In the genomic region with DNA sequence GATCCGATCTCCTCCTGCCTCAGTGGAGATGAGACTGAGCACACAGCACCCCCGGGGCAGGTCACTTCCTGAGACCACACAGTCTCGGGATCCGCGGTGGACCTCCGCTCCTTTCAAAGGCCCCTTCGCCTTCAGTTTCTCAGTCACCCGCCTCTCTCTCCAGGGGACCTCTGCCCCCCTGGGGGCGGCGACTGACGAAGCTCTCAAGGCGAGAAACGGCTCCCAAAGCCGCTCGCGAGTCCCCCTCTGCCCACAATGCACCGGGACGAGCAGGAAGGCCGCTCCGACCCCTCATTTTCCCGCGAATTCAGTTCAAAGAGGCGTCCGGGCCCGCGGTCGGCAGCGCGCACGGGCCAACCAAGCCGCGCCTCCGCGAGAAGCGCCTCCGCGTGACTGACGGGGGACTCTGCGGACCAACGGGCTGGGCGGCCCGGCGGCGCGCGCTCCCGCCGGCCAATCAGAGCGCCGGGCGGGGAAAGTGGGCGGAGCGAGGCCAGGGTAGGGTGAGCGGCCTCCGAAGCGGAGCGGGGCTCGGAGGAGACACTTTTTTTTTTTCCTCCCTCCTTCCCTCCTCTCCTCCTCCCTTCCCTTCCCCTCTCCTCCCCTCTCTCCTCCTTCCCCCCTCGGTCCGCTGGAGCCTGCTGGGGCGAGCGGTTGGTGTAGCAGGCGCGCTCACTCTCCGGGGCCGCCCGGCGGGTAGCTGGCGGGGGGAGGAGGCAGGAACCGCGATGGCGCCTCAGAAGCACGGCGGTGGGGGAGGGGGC, we compare ENCODE assay signal across 8 mouse cellular contexts. TPM values are rescaled to one million over a fixed set of nuclear protein-coding genes. Genes with fewer than 3 reads are reported as not detected.
DNase-seq lines count a peak whose midpoint lies in the region; ATAC-seq and TF ChIP-seq lines count a peak whose summit lies in the region.

Gene Suz12, plus strand, starts transcription at position 515 of the 764 bp plus-strand sequence.

- H3K27me3 ChIP-seq in kidney, embryonic 14.5 days (ENCODE audit: control insufficient read depth, insufficient read depth, low read length) = no peaks in the 10 kb centered on the region
- H3K27me3 ChIP-seq in limb, embryonic 15.5 days = no peaks in the 10 kb centered on the region

- peak within 1 kb of the TSS; percentile 45 for H3K4me2 ChIP-seq in kidney, embryonic 14.5 days (replicated peaks; ENCODE audit: low read depth, low read length)
- H3K4me2 ChIP-seq in limb, embryonic 15.5 days = peak within 1 kb of the TSS; percentile 84

- peaks cover 15% of the 10 kb centered on the region for H3K36me3 ChIP-seq in kidney, embryonic 14.5 days (ENCODE audit: control insufficient read depth, insufficient read depth, low read length)
- peaks cover 3% of the 10 kb centered on the region; the same call in 1 of the 2 replicates for H3K36me3 ChIP-seq in limb, embryonic 15.5 days

- peak within 1 kb of the TSS; percentile 92 for H3K4me3 ChIP-seq in bone marrow macrophage, adult 2 months (ENCODE audit: insufficient read depth, low read length)
- peak within 1 kb of the TSS; percentile 85 for H3K4me3 ChIP-seq in embryonic fibroblast, embryonic 13.5 days (ENCODE audit: insufficient read depth, low read length)
- H3K4me3 ChIP-seq in kidney, embryonic 14.5 days (ENCODE audit: low read length) = peak within 1 kb of the TSS; percentile 86
- peak within 1 kb of the TSS; percentile 95 for H3K4me3 ChIP-seq in limb, embryonic 15.5 days

- WGBS in kidney, embryonic 14.5 days = under 1% methylated on average over 72 of the region's 74 CpGs
- under 1% methylated on average over 61 of the region's 74 CpGs for WGBS in limb, embryonic 15.5 days

- no peak; the same call in 1 of the 2 replicates for TF ChIP-seq CTCF in bone marrow macrophage, adult 2 months (IDR thresholded peaks at IDR 0.05; ENCODE audit: low read depth, low read length)
- TF ChIP-seq CTCF in embryonic fibroblast, embryonic 13.5 days (IDR thresholded peaks at IDR 0.05; ENCODE audit: borderline replicate concordance, insufficient read depth, low read length) = no peak

- H3K27ac ChIP-seq in bone marrow macrophage, adult 2 months (ENCODE audit: insufficient read depth, low read depth, low read length) = peak within 1 kb of the TSS; percentile 92
- peak within 1 kb of the TSS; percentile 79 for H3K27ac ChIP-seq in embryonic fibroblast, embryonic 13.5 days (ENCODE audit: insufficient read depth, low read length)
- H3K27ac ChIP-seq in kidney, embryonic 14.5 days (ENCODE audit: low read depth, low read length) = peak within 1 kb of the TSS; percentile 100
- H3K27ac ChIP-seq in limb, embryonic 15.5 days = peak within 1 kb of the TSS; percentile 99

- peak; percentile 98 for DNase-seq in A20 (ENCODE audit: low read depth, low spot score)
- DNase-seq in heart, adult 9 months (ENCODE audit: low spot score in 2 of 2) = peak; percentile 93 to 95
- DNase-seq in monocyte, adult 2 months (ENCODE audit: low read depth in 1 of 2, low spot score in 2 of 2) = peak; percentile 87 to 91
- DNase-seq in spleen, postnatal 36 days (ENCODE audit: low spot score in 2 of 2) = peak; percentile 94 to 95

- H3K9me3 ChIP-seq in kidney, embryonic 14.5 days (ENCODE audit: control insufficient read depth, low read length) = no peaks in the 10 kb centered on the region
- no peaks in the 10 kb centered on the region for H3K9me3 ChIP-seq in limb, embryonic 15.5 days

- TF ChIP-seq POLR2A in bone marrow macrophage, adult 2 months (IDR thresholded peaks at IDR 0.05; ENCODE audit: borderline replicate concordance, low read depth, low read length) = peak; percentile 75; the same call in 1 of the 2 replicates
- peak; percentile 83 for TF ChIP-seq POLR2A in embryonic fibroblast, embryonic 13.5 days (IDR thresholded peaks at IDR 0.05; ENCODE audit: low read depth, low read length)

- H3K4me1 ChIP-seq in bone marrow macrophage, adult 2 months (ENCODE audit: control insufficient read depth, insufficient read depth, low read length) = peaks cover 4% of the 10 kb centered on the region
- H3K4me1 ChIP-seq in embryonic fibroblast, embryonic 13.5 days (ENCODE audit: control insufficient read depth, insufficient read depth, low read length) = no peaks in the 10 kb centered on the region
- H3K4me1 ChIP-seq in kidney, embryonic 14.5 days (ENCODE audit: control insufficient read depth, insufficient read depth, low read length) = peaks cover 4% of the 10 kb centered on the region
- H3K4me1 ChIP-seq in limb, embryonic 15.5 days = peaks cover 4% of the 10 kb centered on the region

- H3K9ac ChIP-seq in kidney, embryonic 14.5 days (ENCODE audit: low read depth, low read length) = peak within 1 kb of the TSS; percentile 91
- peak within 1 kb of the TSS; percentile 94 for H3K9ac ChIP-seq in limb, embryonic 15.5 days

- ATAC-seq in kidney, embryonic 14.5 days (ENCODE audit: low FRiP score, low TSS enrichment) = peak; percentile 93
- peak; percentile 97 for ATAC-seq in limb, embryonic 15.5 days (ENCODE audit: insufficient number of reproducible peaks, low FRiP score, low TSS enrichment, low read depth)

RNA-seq across cellular contexts. Expression of gene Suz12, which starts in this region (rescaled TPM):
- 40.8 and 52.0 TPM in 2 replicates for polyA plus RNA-seq in bone marrow macrophage, adult 2 months (2012; ENCODE audit: insufficient read depth, insufficient read length, missing spikeins)
- polyA plus RNA-seq in embryonic fibroblast, embryonic 13.5 days (2011; ENCODE audit: insufficient read length, low read depth, missing spikeins) = 50.9 and 63.6 TPM in 2 replicates
- 32.4 and 36.5 TPM in 2 replicates for polyA plus RNA-seq in kidney, embryonic 14.5 days (2014; fragmentation: Nextera tagmentation; extraction: Ambion mirVana)
- 13.2 and 17.3 TPM in 2 replicates for polyA plus RNA-seq in limb, embryonic 15.5 days (2015; fragmentation: Nextera tagmentation; extraction: Ambion mirVana)

Comparison
In these comparisons a context has a peak if more than half of its experiments do, and no peak if none do; other contexts are left out.
1. Peak in every context shown above with its lines: DNase-seq, ATAC-seq, H3K4me3 ChIP-seq and H3K27ac ChIP-seq.